In genomic region chr1:155812581-155813499, GRCm38 (mm10) we compare ENCODE assay signal across 8 mouse cellular contexts. TPM values are rescaled to one million over a fixed set of nuclear protein-coding genes. Genes with fewer than 3 reads are reported as not detected.
DNase-seq lines count a peak whose midpoint lies in the region; ATAC-seq and TF ChIP-seq lines count a peak whose summit lies in the region.

Gene Qsox1, minus strand, starts transcription at chr1:155812889.

- no peak within 1 kb of the TSS for H3K27ac ChIP-seq in ES-Bruce4 (ENCODE audit: insufficient read depth, low read length)
- H3K27ac ChIP-seq in forebrain, embryonic 14.5 days (ENCODE audit: low read depth, low read length) = no peak within 1 kb of the TSS; the same call in 1 of the 2 replicates
- H3K27ac ChIP-seq in neural tube, embryonic 15.5 days (replicated peaks) = peak within 1 kb of the TSS; percentile 77

- H3K9me3 ChIP-seq in ES-Bruce4 (replicated peaks; ENCODE audit: control insufficient read depth, insufficient read depth, low read length, poor library complexity, severe bottlenecking) = no peaks in the 10 kb centered on the region
- H3K9me3 ChIP-seq in forebrain, embryonic 14.5 days (replicated peaks; ENCODE audit: control insufficient read depth, low read length) = no peaks in the 10 kb centered on the region
- no peaks in the 10 kb centered on the region for H3K9me3 ChIP-seq in neural tube, embryonic 15.5 days (replicated peaks)

- H3K9ac ChIP-seq in ES-Bruce4 (ENCODE audit: low read depth, poor library complexity, severe bottlenecking) = peak within 1 kb of the TSS; percentile 44
- H3K9ac ChIP-seq in forebrain, embryonic 14.5 days (ENCODE audit: low read length) = peak within 1 kb of the TSS; percentile 79
- peak within 1 kb of the TSS; percentile 76 for H3K9ac ChIP-seq in neural tube, embryonic 15.5 days (replicated peaks)

- peak within 1 kb of the TSS; percentile 91 for H3K4me3 ChIP-seq in ES-Bruce4 (ENCODE audit: low read depth, low read length)
- peak within 1 kb of the TSS; percentile 70 for H3K4me3 ChIP-seq in forebrain, embryonic 14.5 days (ENCODE audit: low read depth, low read length)
- peak within 1 kb of the TSS; percentile 89 for H3K4me3 ChIP-seq in neural tube, embryonic 15.5 days (replicated peaks)

- intact Hi-C loops in heart, postnatal 14 days (cut with DNase I) = no loop called here

- TF ChIP-seq EP300 in ES-Bruce4 (IDR thresholded peaks at IDR 0.05; ENCODE audit: insufficient read depth, low read depth, low read length) = no peak

- DNase-seq in forebrain, embryonic 14.5 days (ENCODE audit: low spot score) = peak; percentile 92
- peak; percentile 90 for DNase-seq in heart, postnatal 14 days
- DNase-seq in layer of hippocampus, adult 11-12 months (ENCODE audit: low spot score) = peak; percentile 85
- DNase-seq in lung, adult 18-20 months = peak; percentile 87
- peak; percentile 89 for DNase-seq in testis, postnatal 14 days (ENCODE audit: low spot score)

- no peaks in the 10 kb centered on the region for H3K27me3 ChIP-seq in ES-Bruce4 (ENCODE audit: control insufficient read depth, insufficient read depth, low read length, poor library complexity, severe bottlenecking)
- H3K27me3 ChIP-seq in forebrain, embryonic 14.5 days (replicated peaks; ENCODE audit: control insufficient read depth, insufficient read depth, low read length) = no peaks in the 10 kb centered on the region
- peaks cover 4% of the 10 kb centered on the region; the same call in 1 of the 2 replicates for H3K27me3 ChIP-seq in neural tube, embryonic 15.5 days (replicated peaks)

- peak; percentile 67 for TF ChIP-seq POLR2A in ES-Bruce4 (IDR thresholded peaks at IDR 0.05; ENCODE audit: insufficient read depth, low read length)

- peak within 1 kb of the TSS; percentile 71 for H3K4me2 ChIP-seq in forebrain, embryonic 14.5 days (ENCODE audit: low read length)
- peak within 1 kb of the TSS; percentile 75 for H3K4me2 ChIP-seq in neural tube, embryonic 15.5 days

- peak; percentile 77 for ATAC-seq in cerebellum, adult (ENCODE audit: insufficient number of reproducible peaks, low FRiP score, low TSS enrichment)
- ATAC-seq in forebrain, embryonic 14.5 days = peak; percentile 98
- ATAC-seq in neural tube, embryonic 15.5 days (ENCODE audit: low FRiP score) = peak; percentile 96

- no peaks in the 10 kb centered on the region for H3K36me3 ChIP-seq in ES-Bruce4 (ENCODE audit: control insufficient read depth, insufficient read depth, low read length, poor library complexity, severe bottlenecking)
- no peaks in the 10 kb centered on the region for H3K36me3 ChIP-seq in forebrain, embryonic 14.5 days (ENCODE audit: control insufficient read depth, insufficient read depth, low read length)
- H3K36me3 ChIP-seq in neural tube, embryonic 15.5 days = no peaks in the 10 kb centered on the region

- no peak for TF ChIP-seq CTCF in ES-Bruce4 (IDR thresholded peaks at IDR 0.05; ENCODE audit: low read depth, low read length)

- no peaks in the 10 kb centered on the region for H3K4me1 ChIP-seq in ES-Bruce4 (ENCODE audit: control insufficient read depth, insufficient read depth, low read length)
- peaks cover 15% of the 10 kb centered on the region for H3K4me1 ChIP-seq in forebrain, embryonic 14.5 days (ENCODE audit: control insufficient read depth, insufficient read depth, low read length)
- H3K4me1 ChIP-seq in neural tube, embryonic 15.5 days = peaks cover 33% of the 10 kb centered on the region

- under 1% methylated on average over 63 of the region's 67 CpGs for WGBS in forebrain, embryonic 14.5 days
- WGBS in neural tube, embryonic 15.5 days = under 1% methylated on average over 67 of the region's 67 CpGs

RNA-seq across cellular contexts. Expression of gene Qsox1, which starts in this region (rescaled TPM):
- polyA plus RNA-seq in ES-Bruce4 (2011; ENCODE audit: insufficient read depth, insufficient read length, low read depth, missing spikeins) = 14.7 and 18.1 TPM in 2 replicates
- polyA plus RNA-seq in forebrain, embryonic 14.5 days (2014; fragmentation: Nextera tagmentation; extraction: Ambion mirVana) = 7.9 and 8.6 TPM in 2 replicates
- total RNA-seq in heart, postnatal 14 days (2021) = 10 to 100 TPM; 45.5 to 55.2 TPM
- polyA plus RNA-seq in neural tube, embryonic 15.5 days (2015; fragmentation: Nextera tagmentation; extraction: Ambion mirVana) = 20.4 and 22.7 TPM in 2 replicates
